Mouse (Mus musculus) ES-Bruce4 (cell line): ENCODE results near the gene Mlf1. TPM values are rescaled to one million over a fixed set of nuclear protein-coding genes. Genes with fewer than 3 reads are reported as not detected.
A peak's percentile ranks its signal among the peaks of the same experiment; 100 is the strongest.

Source experiments
- H3K27ac ChIP-seq: 2 replicates; pipeline ENCODE4 v1.5.1; 2012; ENCODE audit warnings: low read length, inconsistent platforms; ENCODE audit not compliant: insufficient read depth
- H3K27me3 ChIP-seq: 2 replicates; pipeline ENCODE4 v1.6.1; 2012; ENCODE audit warnings: mild to moderate bottlenecking, low read length, inconsistent platforms; ENCODE audit not compliant: control insufficient read depth, poor library complexity, insufficient read depth, severe bottlenecking
- H3K36me3 ChIP-seq: 2 replicates; pipeline ENCODE4 v1.6.1; 2012; ENCODE audit warnings: inconsistent platforms, mild to moderate bottlenecking, low read length, moderate library complexity; ENCODE audit not compliant: control insufficient read depth, poor library complexity, insufficient read depth, severe bottlenecking
- H3K4me1 ChIP-seq: one replicate; pipeline ENCODE4 v1.8.1; 2011; ENCODE audit warnings: low read length; ENCODE audit not compliant: control insufficient read depth, insufficient read depth
- H3K4me3 ChIP-seq: 2 replicates; pipeline ENCODE4 v1.5.1; 2011; ENCODE audit warnings: low read depth, mild to moderate bottlenecking, low read length
- H3K9ac ChIP-seq: 2 replicates; pipeline ENCODE4 v1.6.1; 2012; ENCODE audit warnings: low read depth, mild to moderate bottlenecking, inconsistent platforms; ENCODE audit not compliant: poor library complexity, severe bottlenecking
- H3K9me3 ChIP-seq: replicated peaks from 2 replicates; pipeline ENCODE4 v1.6.1; 2012; ENCODE audit warnings: mild to moderate bottlenecking, low read length, inconsistent platforms; ENCODE audit not compliant: control insufficient read depth, poor library complexity, insufficient read depth, severe bottlenecking
- CTCF ChIP-seq: IDR thresholded peaks from one replicate; pipeline ENCODE4 v1.8.1; 2011; ENCODE audit warnings: low read depth, low read length
- EP300 ChIP-seq: IDR thresholded peaks from 2 replicates; pipeline ENCODE4 v1.6.1; 2011; ENCODE audit warnings: low read depth, low read length; ENCODE audit not compliant: insufficient read depth
- POLR2A ChIP-seq: IDR thresholded peaks from one replicate; pipeline ENCODE4 v1.8.1; 2011; ENCODE audit warnings: low read length; ENCODE audit not compliant: insufficient read depth
- polyA plus RNA-seq: library from polyadenylated mRNA; stranded (reverse); fragments of >200 nt; gene quantifications from 2 replicates; pipeline ENCODE4 v1.2.4, GENCODE M21; 2011; ENCODE audit warnings: low read depth; ENCODE audit not compliant: missing spikeins, insufficient read depth, insufficient read length

The Mlf1 gene
- polyA plus RNA-seq, 1 experiment = 6.5 TPM

- TF ChIP-seq EP300 = no peak
- no peak for TF ChIP-seq POLR2A
- TF ChIP-seq CTCF = no peak
- Histone ChIP-seq H3K36me3 (peaks cover 15% of the 10 kb centered on the region), H3K9ac (no peak overlapping the region; the same call in 1 of the 2 replicates), H3K27me3 (no peaks in the 10 kb centered on the region), H3K4me3 (no peak overlapping the region), H3K27ac (no peak overlapping the region), H3K9me3 (peaks cover 6% of the 10 kb centered on the region), H3K4me1 (no peaks in the 10 kb centered on the region)
These were observed 55.6 kb downstream of the Mlf1 start for GRCm38 (mm10) chr3:67429338-67429998.

GRCm38 (mm10) chr3:67429999-67430380 lies 56.1 kb downstream of the Mlf1 start, which contains the start of gene Gfm1:
TSS of gene Gfm1 (plus strand) at chr3:67430096.
- Histone ChIP-seq H3K36me3 (peaks cover 15% of the 10 kb centered on the region), H3K9me3 (peaks cover 6% of the 10 kb centered on the region), H3K4me3 (peak within 1 kb of the TSS; percentile 92), H3K27ac (no peak within 1 kb of the TSS), H3K4me1 (no peaks in the 10 kb centered on the region), H3K27me3 (no peaks in the 10 kb centered on the region), H3K9ac (peak within 1 kb of the TSS; percentile 77)
- TF ChIP-seq EP300 (peak; percentile 70; the same call in 1 of the 2 replicates), POLR2A (no peak), CTCF (peak; percentile 93)

GRCm38 (mm10) chr3:67434011-67434410 lies 60.1 kb downstream of the Mlf1 start:
- Histone ChIP-seq H3K4me3 (no peak overlapping the region), H3K36me3 (peaks cover 26% of the 10 kb centered on the region)

GRCm38 (mm10) chr3:67447143-67447542 lies 73.2 kb downstream of the Mlf1 start:
- H3K9me3 ChIP-seq = peaks cover 15% of the 10 kb centered on the region
- no peak for TF ChIP-seq EP300
- peak; percentile 68 for TF ChIP-seq CTCF
- peaks cover 28% of the 10 kb centered on the region for H3K36me3 ChIP-seq
- no peaks in the 10 kb centered on the region for H3K4me1 ChIP-seq
- no peak overlapping the region for H3K27ac ChIP-seq
- no peaks in the 10 kb centered on the region for H3K27me3 ChIP-seq
- H3K9ac ChIP-seq = no peak overlapping the region
- H3K4me3 ChIP-seq = no peak overlapping the region

More at GRCm38 (mm10) chr3:67434011-67434410, 60.1 kb downstream of the Mlf1 start:
- H3K27me3 ChIP-seq = no peaks in the 10 kb centered on the region
- no peak overlapping the region for H3K27ac ChIP-seq
- H3K4me1 ChIP-seq = no peaks in the 10 kb centered on the region
- H3K9ac ChIP-seq = no peak overlapping the region
- no peak for TF ChIP-seq POLR2A
- no peak for TF ChIP-seq CTCF
- no peak for TF ChIP-seq EP300
- no peaks in the 10 kb centered on the region for H3K9me3 ChIP-seq

Other genes starting within 250 kb of the Mlf1 start
- not detected in 2 replicates for gene Gm17402, start 1.1 kb downstream of the Mlf1 start, polyA plus RNA-seq
- 84.5 and 87.2 TPM in 2 replicates for gene Gfm1, start 56.0 kb downstream of the Mlf1 start, polyA plus RNA-seq
- 10.5 and 14.2 TPM in 2 replicates for gene Lxn, start 89.8 kb downstream of the Mlf1 start, polyA plus RNA-seq
- not detected in 2 replicates for gene Rarres1, start 141.4 kb downstream of the Mlf1 start, polyA plus RNA-seq
- 47.8 and 57.7 TPM in 2 replicates for gene Mfsd1, start 208.6 kb downstream of the Mlf1 start, polyA plus RNA-seq